Mouse (Mus musculus): ENCODE measurements around the gene Bcar3.

Gene Bcar3

DNA sequence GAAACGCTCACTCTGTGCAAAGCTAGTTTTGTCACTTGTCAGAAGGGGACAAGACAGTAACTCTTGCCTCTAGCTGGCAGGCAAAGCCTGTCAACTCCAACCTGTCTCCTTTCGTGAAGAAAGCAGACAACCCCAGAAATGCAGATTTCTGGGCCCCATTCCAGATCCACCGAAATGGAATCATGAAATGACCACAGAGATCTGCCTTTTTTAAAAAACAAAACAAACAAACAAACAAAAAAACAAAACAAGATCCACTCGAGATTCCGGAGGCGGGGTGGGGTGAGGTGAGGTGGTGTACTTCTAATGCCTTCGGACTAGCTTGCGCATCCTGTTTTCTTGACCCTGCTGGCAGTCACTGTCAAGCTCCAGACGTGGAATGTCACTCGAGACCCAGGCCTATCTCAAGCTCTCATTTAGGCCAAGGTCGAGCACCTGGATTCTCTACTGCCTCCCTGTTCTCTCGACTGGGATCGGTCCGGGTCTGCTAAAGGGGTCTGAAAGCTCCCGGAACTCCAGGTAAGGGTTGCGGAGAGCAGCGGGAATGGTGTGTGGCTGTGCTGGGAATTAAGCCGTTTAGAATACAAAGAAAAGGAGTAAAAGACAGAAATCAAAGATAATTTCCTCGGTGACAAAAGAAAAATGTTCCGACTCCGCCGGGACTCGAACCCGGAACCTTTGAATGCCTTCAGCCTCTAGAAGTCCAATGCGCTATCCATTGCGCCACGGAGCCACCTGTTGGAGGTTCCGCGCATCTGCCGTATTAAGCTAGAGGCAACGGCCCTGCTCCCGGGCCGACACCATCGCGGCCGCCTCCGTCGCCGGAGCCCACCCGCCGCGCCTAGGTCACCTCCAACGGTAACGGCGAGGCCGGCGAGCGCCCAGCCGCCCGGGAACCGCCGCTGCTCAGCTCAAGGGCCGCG lies 1.4 kb upstream of the Bcar3 start:
- peak; percentile 98 for DNase-seq

- no peak for DNase-seq
These were observed 548 bp upstream of the Bcar3 start for GRCm38 (mm10) chr3:122293223-122293953.

GRCm38 (mm10) chr3:122295511-122295910 lies 1.6 kb downstream of the Bcar3 start:
- DNase-seq, result peak; percentile 53

- DNase-seq, result no peak
These were observed 3.0 kb downstream of the Bcar3 start for GRCm38 (mm10) chr3:122296979-122297378.

GRCm38 (mm10) chr3:122300983-122301919 lies 7.3 kb downstream of the Bcar3 start:
- DNase-seq, result peak; percentile 36

DNA sequence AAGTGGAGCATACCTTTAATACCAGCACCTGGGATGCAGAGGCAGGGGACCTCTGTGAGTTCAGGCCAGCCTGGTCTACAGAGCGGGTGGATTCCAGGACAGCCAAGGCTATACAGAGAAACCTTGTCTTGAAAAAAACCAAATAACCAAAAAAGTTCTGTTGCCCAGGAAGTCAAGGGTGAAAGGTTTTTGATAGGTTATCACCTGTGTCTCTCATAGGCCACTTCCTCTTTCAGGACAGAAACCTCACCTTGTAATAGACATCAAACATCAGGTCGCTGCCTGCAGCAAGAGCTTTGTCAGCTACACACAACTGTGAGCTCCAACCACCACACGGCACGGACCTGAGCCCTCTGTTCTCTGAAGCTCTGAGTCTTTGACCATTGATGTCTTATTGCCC lies 10.6 kb downstream of the Bcar3 start:
- DNase-seq, result no peak

DNA sequence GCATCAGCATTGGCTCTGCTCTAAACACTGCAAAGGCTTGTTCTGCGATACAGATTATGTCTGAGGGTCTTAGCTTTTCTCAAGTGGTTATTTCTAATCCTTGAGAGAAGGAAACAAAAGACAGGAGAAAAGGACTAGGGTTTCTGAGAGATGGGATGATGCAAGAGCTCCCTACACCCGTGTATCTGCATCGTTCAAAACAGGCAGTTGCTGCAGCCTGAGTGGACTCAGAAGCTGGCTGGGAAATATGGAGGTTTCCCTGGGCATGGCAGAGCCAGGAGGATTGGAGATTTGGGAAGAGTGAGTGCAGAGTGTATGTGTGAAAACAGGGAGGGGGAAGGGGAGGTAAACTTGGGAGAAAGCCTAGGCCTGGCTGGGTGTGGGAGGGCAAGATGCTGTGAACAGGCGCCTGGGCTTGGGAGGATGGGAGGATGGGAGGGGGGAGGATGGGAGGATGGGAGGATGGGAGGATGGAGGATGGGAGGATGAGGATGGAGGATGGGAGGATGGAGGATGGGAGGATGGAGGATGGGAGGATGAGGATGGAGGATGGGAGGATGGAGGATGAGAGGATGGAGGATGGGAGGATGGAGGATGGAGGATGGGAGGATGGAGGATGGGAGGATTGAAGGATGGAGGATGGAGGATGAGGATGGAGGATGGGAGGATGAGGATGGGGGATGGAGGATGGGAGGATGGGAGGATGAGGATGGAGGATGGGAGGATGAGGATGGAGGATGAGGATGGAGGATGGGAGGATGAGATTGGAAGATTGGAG lies 14.1 kb downstream of the Bcar3 start:
- DNase-seq, result no peak

GRCm38 (mm10) chr3:122308981-122309380 lies 15.0 kb downstream of the Bcar3 start:
- DNase-seq, result no peak

GRCm38 (mm10) chr3:122312078-122312477 lies 18.1 kb downstream of the Bcar3 start:
- DNase-seq, result peak; percentile 91

DNA sequence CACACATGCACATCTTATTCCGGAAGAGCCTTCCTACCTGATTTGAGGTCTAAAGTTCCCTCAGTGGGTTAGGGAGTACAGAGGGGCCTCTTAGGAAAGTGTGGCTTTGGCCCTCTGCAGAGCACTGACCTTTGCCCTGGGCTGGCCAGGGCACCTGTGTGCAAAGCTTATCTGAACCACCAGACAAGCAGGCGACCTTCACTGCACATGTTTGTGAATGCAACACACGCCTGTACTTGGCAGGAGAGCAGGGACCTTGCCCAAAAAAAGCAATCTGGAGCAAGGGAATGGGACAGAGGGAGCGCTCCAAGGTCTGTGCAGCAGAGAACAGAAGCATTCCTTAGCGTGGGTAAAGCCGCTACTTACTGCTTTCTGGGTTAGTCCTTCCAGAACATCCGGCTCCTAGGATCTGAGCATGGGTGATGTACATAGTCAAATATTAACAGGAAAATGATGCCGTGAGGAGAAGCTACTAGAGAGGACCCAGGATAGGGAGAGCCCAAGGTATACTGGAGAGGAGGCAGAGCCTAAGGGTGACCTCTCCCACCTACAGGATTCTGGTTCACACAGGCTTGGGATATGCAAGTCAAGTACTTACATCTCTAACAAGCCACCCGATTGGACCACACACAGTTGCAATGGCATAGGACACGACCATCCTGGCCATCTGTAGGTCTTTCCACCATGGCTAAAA lies 19.1 kb downstream of the Bcar3 start:
- no peak for DNase-seq

- DNase-seq, result no peak
These were observed 20.0 kb downstream of the Bcar3 start for GRCm38 (mm10) chr3:122313936-122314335.

DNA sequence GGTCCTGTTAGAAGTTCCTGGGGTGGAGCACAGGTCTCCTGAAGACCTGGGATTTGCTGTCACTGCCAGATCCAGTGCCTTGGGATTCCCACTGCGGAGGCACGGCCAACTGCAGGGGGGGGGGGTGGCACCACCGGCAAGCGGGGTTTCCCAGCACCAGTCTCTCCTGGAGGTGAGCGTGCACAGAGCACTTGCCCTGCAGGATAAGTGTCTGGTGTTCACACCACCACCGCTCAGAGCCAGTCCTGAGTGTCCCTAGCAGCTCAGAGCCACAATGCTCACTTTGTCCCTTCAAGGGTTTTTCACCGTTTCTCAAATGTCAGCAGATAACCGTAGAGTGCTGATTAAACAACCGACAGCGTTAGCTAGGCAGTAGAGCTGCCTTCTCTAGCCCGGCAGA lies 22.7 kb downstream of the Bcar3 start:
- no peak for DNase-seq

GRCm38 (mm10) chr3:122317339-122317738 lies 23.4 kb downstream of the Bcar3 start:
- DNase-seq, result no peak

- DNase-seq, result no peak
These were observed 28.3 kb downstream of the Bcar3 start for GRCm38 (mm10) chr3:122322226-122322625.

- DNase-seq, result peak; percentile 33
These were observed 29.9 kb downstream of the Bcar3 start for GRCm38 (mm10) chr3:122323841-122324240.

- DNase-seq, result no peak
These were observed 30.6 kb downstream of the Bcar3 start for GRCm38 (mm10) chr3:122324528-122324927.

DNA sequence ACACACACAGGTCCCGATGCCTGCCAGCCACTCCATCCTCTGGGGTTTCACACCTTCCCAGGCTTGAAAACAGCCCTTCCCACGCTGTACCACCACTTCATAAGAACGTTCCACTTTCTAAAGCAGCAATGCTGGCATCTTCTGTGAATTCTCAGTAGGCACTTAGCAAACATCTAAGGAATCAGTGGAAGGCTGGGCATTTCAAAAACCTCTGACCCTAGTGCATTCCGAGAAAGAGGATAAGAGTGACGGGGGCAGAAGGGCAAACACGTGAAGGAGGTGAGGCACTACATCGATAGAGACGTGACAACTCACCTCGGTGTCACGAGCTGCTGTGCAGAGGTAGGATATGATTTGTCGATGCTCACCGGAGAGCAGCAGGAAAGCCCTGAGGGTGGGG lies 36.5 kb downstream of the Bcar3 start:
- no peak for DNase-seq

DNA sequence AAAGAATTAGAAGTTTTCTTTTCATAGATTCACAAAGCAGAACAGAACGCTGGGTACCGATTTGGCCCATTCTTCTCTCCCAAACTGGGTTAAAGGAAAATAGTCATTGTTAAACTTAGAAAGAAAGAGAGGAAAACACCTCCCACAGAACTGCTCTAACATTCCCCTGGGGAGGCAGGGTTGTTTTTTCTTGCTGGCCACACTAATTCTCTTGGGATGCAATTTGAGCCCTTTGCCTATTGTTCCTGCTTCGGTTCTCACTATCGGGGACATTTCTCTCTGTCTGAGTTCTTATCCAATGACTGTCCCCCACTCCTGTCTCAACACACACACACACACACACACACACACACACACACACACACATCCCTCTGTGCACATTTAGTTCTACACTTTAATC lies 39.6 kb downstream of the Bcar3 start:
- DNase-seq, result no peak

GRCm38 (mm10) chr3:122333902-122334301 lies 40.0 kb downstream of the Bcar3 start:
- no peak for DNase-seq

DNA sequence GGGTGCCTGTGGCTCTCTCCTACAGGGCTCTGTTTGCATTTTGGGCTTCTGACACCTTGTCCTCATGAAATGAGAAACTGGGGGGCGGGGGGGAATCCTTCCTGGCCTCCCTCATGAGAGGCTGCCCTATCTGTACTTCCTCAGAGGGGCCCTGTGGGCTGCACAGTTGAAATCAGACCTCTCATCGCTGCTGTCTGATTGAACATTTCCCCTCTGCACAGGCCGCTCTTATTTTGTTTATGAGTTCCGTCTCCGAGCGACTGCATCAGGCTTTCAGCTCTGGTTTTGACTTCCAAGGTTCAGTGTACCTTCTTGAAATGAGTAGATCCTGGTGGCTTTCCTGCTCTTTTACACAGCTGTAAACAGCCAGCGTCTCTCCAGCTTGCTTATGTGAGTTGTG lies 40.4 kb downstream of the Bcar3 start:
- no peak for DNase-seq

DNA sequence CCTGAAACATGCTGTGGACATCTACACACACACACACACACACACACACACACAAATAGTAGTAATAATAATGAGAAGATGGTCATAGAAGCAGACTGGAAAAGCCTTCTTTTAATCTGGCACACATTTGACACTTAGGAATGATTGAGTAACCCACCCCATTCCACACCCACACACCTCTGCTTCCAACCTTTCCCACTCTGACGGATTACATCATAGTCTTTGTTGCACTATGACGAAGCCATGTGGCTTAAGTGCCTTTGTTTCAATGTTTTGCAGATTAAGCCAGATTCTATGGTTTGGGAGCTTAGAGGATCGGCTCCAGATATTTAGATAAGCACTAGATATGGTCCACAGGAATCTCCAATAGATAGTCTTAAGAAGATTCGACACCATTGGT lies 42.1 kb downstream of the Bcar3 start:
- DNase-seq, result no peak

GRCm38 (mm10) chr3:122337992-122338391 lies 44.1 kb downstream of the Bcar3 start:
- DNase-seq, result no peak

All from kidney, adult 18-20 months (tissue).